Mouse (Mus musculus) lung, embryonic 15.5 days (tissue): Measurements from ENCODE around the gene Dnm3. TPM values are rescaled to one million over a fixed set of nuclear protein-coding genes. Genes with fewer than 3 reads are reported as not detected.
"Not testable (repeated sequence)": the region's sequence is repeated elsewhere in the genome, so short reads cannot be mapped to it uniquely, and the experiment has no call there.

Experiments
- ATAC-seq: fragments of 200-750 bp; cut with Nextera tagmentation; 2 replicates; pipeline ENCODE4 v1.8.0; 2017; ENCODE audit warnings: moderate number of reproducible peaks, borderline replicate concordance; ENCODE audit not compliant: low FRiP score, low TSS enrichment; ENCODE audit errors: extremely low read depth
- H3K27ac ChIP-seq: fragments of 300-500 bp; sonication (generic); 2 replicates; pipeline ENCODE4 v1.5.1; 2015; ENCODE audit warnings: moderate library complexity, mild to moderate bottlenecking, inconsistent platforms
- H3K27me3 ChIP-seq: fragments of 300-500 bp; sonication (generic); 2 replicates; pipeline ENCODE4 v1.6.1; 2015; ENCODE audit warnings: inconsistent platforms
- H3K36me3 ChIP-seq: fragments of 300-500 bp; sonication (generic); 2 replicates; pipeline ENCODE4 v1.6.1; 2015; ENCODE audit warnings: inconsistent platforms
- H3K4me1 ChIP-seq: fragments of 300-500 bp; sonication (generic); 2 replicates; pipeline ENCODE4 v1.6.1; 2015; ENCODE audit warnings: inconsistent platforms
- H3K4me2 ChIP-seq: fragments of 300-500 bp; sonication (generic); 2 replicates; pipeline ENCODE4 v1.6.1; 2015; ENCODE audit warnings: inconsistent platforms, mild to moderate bottlenecking, moderate library complexity
- H3K4me3 ChIP-seq: fragments of 300-500 bp; sonication (generic); 2 replicates; pipeline ENCODE4 v1.5.1; 2015; ENCODE audit warnings: mild to moderate bottlenecking, inconsistent platforms
- H3K9ac ChIP-seq: fragments of 300-500 bp; sonication (generic); 2 replicates; pipeline ENCODE4 v1.6.1; 2015; ENCODE audit warnings: inconsistent platforms
- H3K9me3 ChIP-seq: fragments of 300-500 bp; sonication (generic); 2 replicates; pipeline ENCODE4 v1.6.1; 2016; ENCODE audit warnings: inconsistent platforms
- WGBS: fragments of 180-500 bp; shearing (Covaris S2); methylation state at CpG from one replicate; pipeline ENCODE4 v1.1.7; 2015; 5-methylcytosine and 5-hydroxymethylcytosine counted together
- polyA plus RNA-seq: library from polyadenylated mRNA; unstranded; fragments of >200 nt; fragmentation: Nextera tagmentation; extraction: Ambion mirVana; gene quantifications from 2 replicates; pipeline ENCODE4 v1.2.1, GENCODE M21; 2015

The Dnm3 gene
- polyA plus RNA-seq, 1 experiment from 2014 or later: 2.7 TPM

- 69% methylated on average over 6 of the region's 6 CpGs for WGBS
- no peak overlapping the region for H3K27ac ChIP-seq
- ATAC-seq: no peak
- no peaks in the 10 kb centered on the region for H3K27me3 ChIP-seq
- no peak overlapping the region for H3K9ac ChIP-seq
- no peaks in the 10 kb centered on the region for H3K36me3 ChIP-seq
- no peaks in the 10 kb centered on the region for H3K4me1 ChIP-seq
- no peak overlapping the region for H3K4me2 ChIP-seq
- H3K4me3 ChIP-seq: no peak overlapping the region
- H3K9me3 ChIP-seq: no peaks in the 10 kb centered on the region
Observed at GRCm38 (mm10) chr1:162422826-162423225, 55.0 kb downstream of the Dnm3 start.

- WGBS: 10% methylated on average over 1 of the region's 1 CpGs
- Histone ChIP-seq H3K4me1 (no peaks in the 10 kb centered on the region), H3K4me3 (no peak overlapping the region), H3K9me3 (no peaks in the 10 kb centered on the region), H3K27ac (no peak overlapping the region), H3K27me3 (no peaks in the 10 kb centered on the region), H3K36me3 (no peaks in the 10 kb centered on the region), H3K9ac (no peak overlapping the region), H3K4me2 (no peak overlapping the region)
- ATAC-seq: no peak
Observed at GRCm38 (mm10) chr1:162413791-162414190, 64.0 kb downstream of the Dnm3 start.

GRCm38 (mm10) chr1:162412787-162413429 is 64.9 kb downstream of the Dnm3 start:
- Histone ChIP-seq H3K9ac (no peak overlapping the region), H3K27me3 (no peaks in the 10 kb centered on the region), H3K27ac (no peak overlapping the region), H3K4me2 (no peak overlapping the region), H3K4me3 (no peak overlapping the region), H3K36me3 (no peaks in the 10 kb centered on the region), H3K4me1 (no peaks in the 10 kb centered on the region), H3K9me3 (no peaks in the 10 kb centered on the region)
- ATAC-seq: no peak
- 71% methylated on average over 7 of the region's 7 CpGs for WGBS

- Histone ChIP-seq H3K36me3 (no peaks in the 10 kb centered on the region), H3K27ac (no peak overlapping the region), H3K4me2 (no peak overlapping the region), H3K4me3 (no peak overlapping the region), H3K27me3 (no peaks in the 10 kb centered on the region), H3K9ac (no peak overlapping the region), H3K9me3 (no peaks in the 10 kb centered on the region), H3K4me1 (no peaks in the 10 kb centered on the region)
- ATAC-seq: no peak
- 78% methylated on average over 14 of the region's 14 CpGs for WGBS
Observed at GRCm38 (mm10) chr1:162410207-162410965, 67.4 kb downstream of the Dnm3 start.

- 57% methylated on average over 4 of the region's 4 CpGs for WGBS
- no peak overlapping the region for H3K27ac ChIP-seq
Observed at GRCm38 (mm10) chr1:162394549-162394948, 83.3 kb downstream of the Dnm3 start.

GRCm38 (mm10) chr1:162388442-162389165 is 89.2 kb downstream of the Dnm3 start:
- H3K9ac ChIP-seq: no peak overlapping the region
- 0 out of 2 replicates have a peak, but pooled peaks cover 7% of the 10 kb centered on the region for H3K4me1 ChIP-seq
- no peak overlapping the region for H3K4me2 ChIP-seq
- H3K36me3 ChIP-seq: no peaks in the 10 kb centered on the region
- no peak for ATAC-seq
- no peak overlapping the region for H3K27ac ChIP-seq
- H3K9me3 ChIP-seq: no peaks in the 10 kb centered on the region
- 63% methylated on average over 5 of the region's 5 CpGs for WGBS
- H3K27me3 ChIP-seq: no peaks in the 10 kb centered on the region
- H3K4me3 ChIP-seq: no peak overlapping the region

More at GRCm38 (mm10) chr1:162394549-162394948, 83.3 kb downstream of the Dnm3 start:
- no peak overlapping the region for H3K9ac ChIP-seq
- H3K9me3 ChIP-seq: no peaks in the 10 kb centered on the region
- no peaks in the 10 kb centered on the region for H3K27me3 ChIP-seq
- no peak overlapping the region for H3K4me3 ChIP-seq
- no peaks in the 10 kb centered on the region for H3K36me3 ChIP-seq
- no peak overlapping the region for H3K4me2 ChIP-seq
- no peak for ATAC-seq
- H3K4me1 ChIP-seq: no peaks in the 10 kb centered on the region

GRCm38 (mm10) chr1:162373068-162373467 is 104.8 kb downstream of the Dnm3 start:
- 91% methylated on average over 1 of the region's 1 CpGs for WGBS
- H3K27ac ChIP-seq, H3K4me3 ChIP-seq, H3K9ac ChIP-seq, H3K9me3 ChIP-seq, H3K27me3 ChIP-seq, ATAC-seq, H3K36me3 ChIP-seq, H3K4me1 ChIP-seq, H3K4me2 ChIP-seq: not testable (repeated sequence)

GRCm38 (mm10) chr1:162369726-162370125 is 108.1 kb downstream of the Dnm3 start:
- no peaks in the 10 kb centered on the region for H3K9me3 ChIP-seq
- H3K27me3 ChIP-seq: no peaks in the 10 kb centered on the region
- no peaks in the 10 kb centered on the region for H3K36me3 ChIP-seq
- H3K4me1 ChIP-seq: no peaks in the 10 kb centered on the region
- ATAC-seq: no peak
- H3K4me2 ChIP-seq: no peak overlapping the region
- H3K27ac ChIP-seq: no peak overlapping the region
- no peak overlapping the region for H3K4me3 ChIP-seq
- 38% methylated on average over 4 of the region's 4 CpGs for WGBS
- H3K9ac ChIP-seq: no peak overlapping the region

- H3K4me1 ChIP-seq: peaks cover 5% of the 10 kb centered on the region; the same call in 1 of the 2 replicates
- H3K36me3 ChIP-seq: no peaks in the 10 kb centered on the region
- H3K9ac ChIP-seq: no peak overlapping the region
- no peaks in the 10 kb centered on the region for H3K9me3 ChIP-seq
- ATAC-seq: no peak
- WGBS: 28% methylated on average over 5 of the region's 5 CpGs
- no peak overlapping the region for H3K4me2 ChIP-seq
- H3K27me3 ChIP-seq: no peaks in the 10 kb centered on the region
- no peak overlapping the region for H3K4me3 ChIP-seq
- no peak overlapping the region for H3K27ac ChIP-seq
Observed at GRCm38 (mm10) chr1:162361978-162362377, 115.9 kb downstream of the Dnm3 start.

GRCm38 (mm10) chr1:162359270-162359669 is 118.6 kb downstream of the Dnm3 start:
- H3K4me2 ChIP-seq: no peak overlapping the region
- no peaks in the 10 kb centered on the region for H3K9me3 ChIP-seq
- H3K36me3 ChIP-seq: no peaks in the 10 kb centered on the region
- no peak overlapping the region for H3K9ac ChIP-seq
- no peaks in the 10 kb centered on the region for H3K27me3 ChIP-seq
- WGBS: 59% methylated on average over 8 of the region's 8 CpGs
- peak; percentile 35; the same call in 1 of the 2 replicates for ATAC-seq
- no peak overlapping the region for H3K27ac ChIP-seq
- no peak overlapping the region for H3K4me3 ChIP-seq
- peaks cover 5% of the 10 kb centered on the region; the same call in 1 of the 2 replicates for H3K4me1 ChIP-seq

- WGBS: 27% methylated on average over 8 of the region's 8 CpGs
- ATAC-seq: no peak; the same call in 1 of the 2 replicates
- Histone ChIP-seq H3K4me1 (peaks cover 5% of the 10 kb centered on the region; the same call in 1 of the 2 replicates), H3K9ac (no peak overlapping the region), H3K27me3 (no peaks in the 10 kb centered on the region), H3K4me3 (no peak overlapping the region), H3K4me2 (no peak overlapping the region), H3K27ac (no peak overlapping the region), H3K36me3 (no peaks in the 10 kb centered on the region), H3K9me3 (no peaks in the 10 kb centered on the region)
Observed at GRCm38 (mm10) chr1:162358036-162358435, 119.8 kb downstream of the Dnm3 start.

GRCm38 (mm10) chr1:162356481-162356880 is 121.4 kb downstream of the Dnm3 start:
- Histone ChIP-seq H3K9me3 (no peaks in the 10 kb centered on the region), H3K9ac (no peak overlapping the region), H3K27me3 (no peaks in the 10 kb centered on the region), H3K27ac (no peak overlapping the region), H3K4me1 (no peaks in the 10 kb centered on the region), H3K36me3 (no peaks in the 10 kb centered on the region), H3K4me3 (no peak overlapping the region), H3K4me2 (no peak overlapping the region)
- WGBS: 54% methylated on average over 5 of the region's 5 CpGs
- ATAC-seq: no peak
